Mouse (Mus musculus) small intestine, adult 10 weeks (tissue): ENCODE measurements around the gene Olfr803. TPM values are rescaled to one million over a fixed set of nuclear protein-coding genes. Genes with fewer than 3 reads are reported as not detected.

ENCODE experiments used
- polyA plus RNA-seq: library from polyadenylated mRNA; stranded (reverse); fragments of 350-450 nt; fragmentation: Illumina TruSeq; extraction: RNeasy Lipid Tissue Mini Kit (QIAGEN cat#74804); gene quantifications from one replicate; pipeline ENCODE4 v1.2.3, GENCODE M21; 2014; ENCODE audit warnings: low replicate concordance

Olfr803 gene
- not detected for polyA plus RNA-seq

DNA sequence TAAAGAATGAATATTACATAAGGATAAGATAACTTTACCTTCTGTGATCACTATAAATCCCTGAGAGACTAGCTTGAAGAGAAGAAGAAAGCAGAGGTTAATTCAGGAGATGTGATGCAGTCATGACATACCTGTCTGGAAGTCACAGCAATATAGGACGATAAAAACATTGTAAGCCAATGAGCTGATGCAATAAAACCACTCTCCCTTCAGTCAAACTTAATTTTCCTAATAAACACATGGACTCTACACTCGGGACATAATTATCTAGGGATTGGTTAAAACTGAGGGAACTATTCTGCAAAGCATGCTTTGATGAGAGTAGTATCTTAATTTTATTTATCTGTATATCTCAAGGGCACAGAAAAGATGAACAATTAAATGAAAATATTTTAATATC lies at the start of gene Olfr803:
Gene Olfr803, minus strand, starts transcription at position 101 of the 400 bp plus-strand sequence.

DNA sequence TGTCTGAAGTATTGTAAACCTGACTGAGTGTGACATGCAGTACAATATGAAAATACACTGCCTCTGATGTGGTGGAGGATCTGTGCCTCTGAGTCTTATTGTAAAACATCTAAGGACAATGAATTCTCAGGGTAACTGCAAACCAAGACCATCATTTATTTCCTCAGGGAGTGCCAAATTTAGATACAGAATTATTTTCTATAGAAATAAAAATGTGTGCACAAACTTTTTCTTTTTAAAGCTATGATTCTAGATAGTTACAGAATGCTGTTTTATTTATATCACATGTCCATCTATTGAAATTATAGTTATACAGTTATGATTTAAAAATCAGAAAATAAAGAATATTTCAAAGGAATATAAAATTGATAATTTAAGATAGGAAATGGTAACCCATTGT lies 47.7 kb upstream of the Olfr803 start, which contains the start of gene Olfr806:
Gene Olfr806, minus strand, starts transcription at position 101 of the 400 bp plus-strand sequence.

DNA sequence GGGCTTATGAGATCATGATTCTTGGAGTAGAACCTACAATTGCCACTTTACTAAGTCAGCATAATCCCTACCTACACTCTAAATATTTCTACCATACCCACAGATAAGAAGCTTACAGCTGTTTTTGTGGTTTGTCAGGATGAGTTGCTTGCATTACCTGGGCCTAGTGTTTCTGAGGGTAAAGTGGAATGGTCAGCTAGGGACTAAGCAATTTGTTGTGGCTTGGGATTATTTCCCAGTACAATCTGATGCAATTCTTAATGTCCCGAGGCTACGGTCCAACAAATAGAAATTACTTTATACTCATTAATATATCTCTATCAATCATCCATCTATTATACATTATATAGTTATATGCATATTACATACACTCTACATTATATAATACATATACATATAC lies 35.2 kb upstream of the Olfr803 start, which contains the start of gene Olfr805:
Gene Olfr805, minus strand, starts transcription at position 101 of the 400 bp plus-strand sequence.

GRCm38 (mm10) chr10:129702910-129703309 lies 8.8 kb upstream of the Olfr803 start, which contains the start of gene Olfr804:
Gene Olfr804, plus strand, starts transcription at chr10:129703210.

GRCm38 (mm10) chr10:129688069-129688468 lies 6.0 kb downstream of the Olfr803 start, which contains the start of gene Olfr802:
Gene Olfr802, minus strand, starts transcription at chr10:129688169.

GRCm38 (mm10) chr10:129673765-129674164 lies 20.3 kb downstream of the Olfr803 start, which contains the start of gene Olfr801:
Gene Olfr801, minus strand, starts transcription at chr10:129673865.

GRCm38 (mm10) chr10:129657394-129657793 lies 36.7 kb downstream of the Olfr803 start, which contains the start of gene Olfr800:
Gene Olfr800, plus strand, starts transcription at chr10:129657694.

Other genes with a start within 250 kb of the Olfr803 start
- gene Olfr787, start 232.4 kb downstream of the Olfr803 start, polyA plus RNA-seq, result not detected
- not detected for gene Olfr788, start 223.3 kb downstream of the Olfr803 start, polyA plus RNA-seq
- gene Olfr789, start 209.5 kb downstream of the Olfr803 start, polyA plus RNA-seq, result not detected
- gene Olfr790, start 195.8 kb downstream of the Olfr803 start, polyA plus RNA-seq, result not detected
- not detected for gene Olfr791, start 172.5 kb downstream of the Olfr803 start, polyA plus RNA-seq
- not detected for gene Olfr792, start 155.1 kb downstream of the Olfr803 start, polyA plus RNA-seq
- not detected for gene Olfr794, start 126.6 kb downstream of the Olfr803 start, polyA plus RNA-seq
- not detected for gene Olfr796, start 81.7 kb downstream of the Olfr803 start, polyA plus RNA-seq
- gene Olfr798, start 66.4 kb downstream of the Olfr803 start, polyA plus RNA-seq, result not detected
- gene Olfr799, start 56.8 kb downstream of the Olfr803 start, polyA plus RNA-seq, result not detected
- gene Olfr800, start 36.6 kb downstream of the Olfr803 start, polyA plus RNA-seq, result not detected
- not detected for gene Olfr801, start 20.4 kb downstream of the Olfr803 start, polyA plus RNA-seq
- not detected for gene Olfr802, start 6.1 kb downstream of the Olfr803 start, polyA plus RNA-seq
- gene Olfr804, start 8.9 kb upstream of the Olfr803 start, polyA plus RNA-seq, result not detected
- not detected for gene Olfr805, start 35.1 kb upstream of the Olfr803 start, polyA plus RNA-seq
- gene Olfr806, start 47.6 kb upstream of the Olfr803 start, polyA plus RNA-seq, result not detected
- not detected for gene Olfr807, start 63.5 kb upstream of the Olfr803 start, polyA plus RNA-seq
- gene Olfr808, start 71.2 kb upstream of the Olfr803 start, polyA plus RNA-seq, result not detected
- gene Olfr809, start 80.4 kb upstream of the Olfr803 start, polyA plus RNA-seq, result not detected
- not detected for gene Olfr810, start 100.6 kb upstream of the Olfr803 start, polyA plus RNA-seq
- not detected for gene Olfr811, start 110.1 kb upstream of the Olfr803 start, polyA plus RNA-seq
- gene Olfr812, start 151.8 kb upstream of the Olfr803 start, polyA plus RNA-seq, result not detected
- gene Olfr813, start 161.1 kb upstream of the Olfr803 start, polyA plus RNA-seq, result not detected
- gene Olfr814, start 185.6 kb upstream of the Olfr803 start, polyA plus RNA-seq, result not detected
- gene Olfr815, start 211.6 kb upstream of the Olfr803 start, polyA plus RNA-seq, result not detected
- gene Olfr816, start 221.3 kb upstream of the Olfr803 start, polyA plus RNA-seq, result not detected